Mouse (Mus musculus) left cerebral cortex, adult 11 months (tissue): Measurements from ENCODE around the gene Aspdh.

Source experiments
- DNase-seq: peaks from one replicate; pipeline ENCODE4 v3.0.0; 2022; ENCODE audit warnings: low spot score

Aspdh gene

GRCm38 (mm10) chr7:44446070-44446855 lies 18.9 kb upstream of the Aspdh start:
- no peak for DNase-seq

DNA sequence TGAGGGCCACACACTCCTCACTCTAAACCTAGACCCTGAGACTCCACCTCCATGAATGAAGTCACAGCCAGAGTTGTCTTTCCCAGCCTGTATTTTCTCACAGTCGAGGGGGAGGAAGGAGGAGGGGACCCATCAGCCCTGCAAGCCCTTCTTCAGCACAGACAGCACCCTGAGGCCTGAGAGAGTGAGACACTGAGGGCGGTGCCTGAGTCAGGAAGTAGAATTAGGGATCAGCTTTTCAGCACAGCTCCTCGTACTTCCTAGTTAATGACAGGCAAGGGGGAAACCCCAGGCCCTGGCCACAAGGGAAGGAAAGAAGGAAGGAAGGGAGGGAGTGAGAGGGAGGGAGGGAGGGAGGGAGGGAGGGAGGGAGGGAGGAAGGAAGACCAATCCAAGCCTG lies 11.9 kb upstream of the Aspdh start:
- no peak for DNase-seq

DNA sequence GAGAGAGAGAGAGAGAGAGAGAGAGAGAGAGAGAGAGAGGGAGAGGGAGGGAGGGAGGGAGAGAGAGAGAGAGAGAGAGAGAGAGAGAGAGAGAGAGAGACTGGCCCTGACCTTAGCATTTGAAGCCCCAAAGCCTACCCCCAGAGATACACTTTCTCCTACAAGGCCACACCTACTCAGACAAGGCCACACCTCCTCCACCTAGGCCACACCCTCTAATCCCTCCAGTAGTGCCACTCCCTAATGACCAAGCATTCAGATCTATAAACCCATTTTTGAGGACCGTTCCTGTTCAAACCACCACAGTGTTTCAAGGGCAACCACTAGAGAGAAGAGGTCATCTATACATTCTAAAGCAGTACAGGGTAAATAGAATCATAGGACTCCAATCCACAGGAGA lies 8.9 kb upstream of the Aspdh start:
- no peak for DNase-seq

GRCm38 (mm10) chr7:44460067-44460466 lies 5.1 kb upstream of the Aspdh start:
- DNase-seq: no peak

GRCm38 (mm10) chr7:44460767-44461502 lies 4.3 kb upstream of the Aspdh start:
- no peak for DNase-seq

DNA sequence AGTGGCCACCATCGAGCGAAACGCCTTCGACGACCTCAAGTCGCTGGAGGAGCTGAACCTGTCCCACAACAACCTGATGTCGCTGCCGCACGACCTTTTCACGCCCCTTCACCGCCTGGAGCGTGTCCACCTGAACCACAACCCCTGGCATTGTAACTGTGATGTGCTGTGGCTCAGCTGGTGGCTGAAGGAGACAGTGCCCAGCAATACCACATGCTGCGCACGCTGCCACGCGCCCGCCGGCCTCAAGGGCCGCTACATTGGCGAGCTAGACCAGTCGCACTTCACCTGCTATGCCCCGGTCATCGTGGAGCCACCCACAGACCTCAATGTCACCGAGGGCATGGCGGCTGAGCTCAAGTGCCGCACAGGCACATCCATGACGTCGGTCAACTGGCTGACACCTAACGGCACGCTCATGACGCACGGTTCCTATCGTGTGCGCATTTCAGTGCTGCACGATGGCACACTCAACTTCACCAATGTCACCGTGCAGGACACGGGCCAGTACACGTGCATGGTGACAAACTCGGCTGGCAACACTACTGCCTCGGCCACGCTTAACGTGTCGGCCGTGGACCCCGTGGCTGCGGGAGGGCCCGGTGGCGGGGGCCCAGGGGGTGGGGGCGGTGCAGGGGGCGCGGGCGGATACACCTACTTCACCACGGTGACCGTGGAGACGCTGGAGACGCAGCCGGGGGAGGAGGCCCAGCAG lies 3.5 kb upstream of the Aspdh start:
- no peak for DNase-seq

GRCm38 (mm10) chr7:44462218-44463055 lies 2.8 kb upstream of the Aspdh start:
- no peak for DNase-seq

GRCm38 (mm10) chr7:44463056-44463425 lies 2.1 kb upstream of the Aspdh start:
- no peak for DNase-seq

GRCm38 (mm10) chr7:44463556-44464225 lies 1.5 kb upstream of the Aspdh start:
- no peak for DNase-seq

- DNase-seq: peak; percentile 84
These were observed 680 bp upstream of the Aspdh start for GRCm38 (mm10) chr7:44464511-44464910.

DNA sequence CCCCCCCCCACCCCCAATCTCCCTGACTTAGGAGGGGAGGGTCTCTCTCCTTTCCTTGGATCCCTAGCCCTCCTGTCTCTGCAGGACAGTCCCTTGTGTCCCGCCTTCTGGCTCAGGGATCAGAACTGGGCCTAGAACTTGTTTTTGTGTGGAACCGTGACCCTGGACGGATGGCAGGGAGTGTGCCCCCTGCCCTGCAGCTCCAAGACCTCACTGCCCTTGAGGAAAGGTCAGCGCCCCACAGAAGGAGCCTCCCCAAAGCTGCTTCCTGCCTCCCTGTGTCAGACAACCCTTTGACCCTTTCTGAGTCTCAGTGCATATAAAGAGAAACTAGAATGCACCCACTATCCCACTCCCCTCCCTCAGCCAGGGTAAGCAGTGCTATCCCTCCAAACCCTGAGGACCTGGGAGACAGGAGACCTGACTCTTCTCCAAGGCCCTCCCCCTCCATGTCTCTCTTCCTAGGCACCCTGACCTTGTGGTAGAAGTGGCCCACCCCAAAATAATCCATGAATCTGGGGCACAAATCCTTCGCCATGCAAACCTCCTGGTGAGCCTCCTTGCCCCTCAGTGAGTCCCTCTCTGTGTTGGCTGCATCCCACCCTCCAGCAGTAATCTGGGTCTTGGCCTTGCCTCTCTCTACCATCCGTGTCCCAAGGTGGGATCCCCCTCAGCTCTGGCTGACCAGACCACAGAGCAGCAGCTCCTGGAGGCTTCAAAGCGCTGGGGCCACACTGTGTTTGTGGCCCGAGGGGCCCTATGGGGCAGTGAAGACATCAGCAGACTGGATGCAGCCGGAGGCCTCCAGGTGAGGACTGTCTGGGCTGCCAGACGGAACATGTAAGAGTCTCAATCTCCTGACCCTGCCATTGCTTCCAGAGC lies 1.1 kb downstream of the Aspdh start:
- DNase-seq: no peak

DNA sequence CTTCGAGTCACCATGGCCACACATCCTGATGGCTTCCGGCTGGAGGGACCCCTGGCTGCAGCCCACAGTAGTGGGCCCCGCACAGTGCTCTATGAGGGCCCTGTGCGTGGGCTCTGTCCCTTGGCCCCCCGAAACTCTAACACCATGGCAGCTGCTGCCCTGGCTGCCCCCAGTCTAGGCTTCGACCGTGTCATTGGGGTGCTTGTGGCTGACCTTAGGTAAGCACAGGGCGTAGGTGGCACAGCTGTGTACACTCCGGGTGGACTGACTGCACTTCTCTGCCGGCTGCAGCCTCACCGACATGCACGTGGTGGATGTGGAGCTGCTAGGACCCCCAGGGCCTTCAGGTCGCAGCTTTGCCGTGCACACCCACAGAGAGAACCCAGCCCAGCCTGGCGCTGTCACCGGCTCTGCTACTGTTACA lies 1.7 kb downstream of the Aspdh start:
- DNase-seq: no peak

DNA sequence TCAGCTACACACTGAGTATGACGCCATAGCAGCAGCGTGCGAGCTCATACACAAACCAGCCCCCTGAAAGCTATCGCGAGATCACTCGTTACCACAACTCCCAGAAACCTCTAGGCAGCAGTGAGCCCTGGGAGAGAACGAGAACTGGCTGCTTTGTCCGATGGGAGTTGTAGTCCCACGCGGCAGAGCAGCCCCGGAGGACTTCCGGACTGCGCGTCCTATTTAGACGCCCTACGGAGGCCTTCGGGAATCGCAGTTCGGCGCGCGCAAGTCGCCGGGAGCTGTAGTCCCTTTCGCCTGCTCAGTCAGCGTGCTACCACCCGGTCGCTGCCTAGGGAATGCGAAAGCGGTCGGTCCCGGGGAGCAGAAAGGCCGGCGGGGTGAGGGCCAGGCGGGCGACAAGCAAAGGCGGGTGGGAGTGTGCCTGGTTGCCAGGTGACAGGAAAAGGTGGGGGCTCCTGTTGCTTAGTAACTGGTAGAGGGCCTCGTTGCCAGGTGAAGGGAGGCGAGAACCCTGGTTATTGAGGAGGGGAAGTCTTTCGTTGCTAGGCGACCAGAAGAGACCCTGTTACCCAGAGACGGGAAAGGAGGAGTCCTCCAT lies 2.7 kb downstream of the Aspdh start, which contains the start of gene Josd2:
Josd2 (plus strand) TSS at position 170 of the 601 bp plus-strand sequence.
- peak; percentile 96 for DNase-seq

GRCm38 (mm10) chr7:44468644-44469285 lies 3.6 kb downstream of the Aspdh start:
- no peak for DNase-seq

DNA sequence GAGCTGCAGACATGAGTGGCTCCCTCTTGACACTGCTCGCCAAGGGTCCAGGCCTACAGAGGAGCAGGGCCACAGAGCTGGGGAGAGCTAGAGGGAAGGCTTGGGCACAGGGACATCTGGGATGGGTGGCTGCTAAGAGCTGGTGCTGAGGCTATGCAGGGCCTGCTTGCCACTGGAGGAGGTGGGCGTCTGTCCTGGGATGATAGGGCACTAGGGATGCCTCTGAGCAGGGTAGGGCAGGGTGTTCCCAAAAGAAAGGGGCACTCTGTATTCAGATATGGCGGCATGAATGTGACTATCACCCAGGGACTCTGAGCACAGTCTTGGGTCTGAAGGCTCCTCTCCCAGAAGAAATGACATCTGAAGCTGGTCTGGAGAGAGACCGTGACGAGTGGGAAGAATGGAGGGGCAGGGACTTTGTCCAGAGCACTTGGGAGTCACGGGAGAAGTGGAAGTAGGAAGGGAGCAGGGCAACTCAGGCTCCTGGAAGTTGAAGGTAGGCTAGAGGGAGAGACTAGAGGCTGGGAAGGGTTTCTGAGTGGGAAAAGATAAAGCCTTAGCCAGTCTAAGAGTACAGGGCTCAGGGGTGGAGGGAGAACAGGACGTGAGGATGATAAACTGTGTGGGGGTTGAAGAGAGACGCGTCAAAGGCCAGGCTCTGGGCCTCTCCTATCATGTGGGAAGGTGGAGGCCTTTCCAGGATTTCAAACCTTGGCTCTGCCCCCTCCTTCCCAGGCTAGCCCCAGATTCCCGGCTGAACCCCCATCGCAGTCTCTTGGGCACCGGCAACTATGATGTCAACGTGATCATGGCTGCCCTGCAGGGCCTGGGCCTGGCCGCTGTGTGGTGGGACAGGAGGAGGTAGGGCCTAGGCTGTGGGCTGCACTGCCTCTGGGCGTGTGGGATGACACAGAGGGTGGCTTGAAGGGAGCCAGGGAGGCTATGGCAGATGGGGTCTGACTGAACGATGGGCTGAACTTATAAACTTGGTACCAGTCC lies 4.8 kb downstream of the Aspdh start:
- no peak for DNase-seq

- DNase-seq: no peak
These were observed 5.8 kb downstream of the Aspdh start for GRCm38 (mm10) chr7:44470696-44471612.
